Mouse (Mus musculus) hindbrain, postnatal 0 days (tissue): ENCODE measurements around the gene D10Wsu102e. TPM values are rescaled to one million over a fixed set of nuclear protein-coding genes. Genes with fewer than 3 reads are reported as not detected.
A peak's percentile ranks its signal among the peaks of the same experiment; 100 is the strongest.

Experiments
- ATAC-seq: fragments of 200-750 bp; cut with Nextera tagmentation; 2 replicates; pipeline ENCODE4 v1.8.0; 2017; ENCODE audit warnings: mild to moderate bottlenecking, moderate TSS enrichment, moderate library complexity
- DNase-seq: peaks from one replicate; pipeline ENCODE4 v3.0.0-alpha.2; 2015; ENCODE audit warnings: low spot score
- H3K27ac ChIP-seq: fragments of 300-500 bp; sonication (generic); 2 replicates; pipeline ENCODE4 v1.5.1; 2014; ENCODE audit warnings: mild to moderate bottlenecking
- H3K27me3 ChIP-seq: fragments of 300-500 bp; sonication (generic); 2 replicates; pipeline ENCODE4 v1.6.1; 2014; ENCODE audit warnings: low read length, mixed read lengths; ENCODE audit not compliant: insufficient read depth
- H3K36me3 ChIP-seq: fragments of 300-500 bp; sonication (generic); 2 replicates; pipeline ENCODE4 v1.6.1; 2014; ENCODE audit warnings: low read length, mixed read lengths; ENCODE audit not compliant: insufficient read depth
- H3K4me1 ChIP-seq: fragments of 300-500 bp; sonication (generic); 2 replicates; pipeline ENCODE4 v1.6.1; 2014; ENCODE audit warnings: antibody characterized with exemption, low read length, mixed read lengths; ENCODE audit not compliant: insufficient read depth
- H3K4me2 ChIP-seq: fragments of 300-500 bp; sonication (generic); 2 replicates; pipeline ENCODE4 v1.6.1; 2014; ENCODE audit warnings: low read depth, mild to moderate bottlenecking, low read length, moderate library complexity, mixed read lengths
- H3K4me3 ChIP-seq: fragments of 300-500 bp; sonication (generic); 2 replicates; pipeline ENCODE4 v1.5.1; 2014; ENCODE audit warnings: low read length
- H3K9ac ChIP-seq: fragments of 300-500 bp; sonication (generic); replicated peaks from 2 replicates; pipeline ENCODE4 v1.6.1; 2014; ENCODE audit warnings: mild to moderate bottlenecking, low read length, moderate library complexity, mixed read lengths
- H3K9me3 ChIP-seq: fragments of 300-500 bp; sonication (generic); 2 replicates; pipeline ENCODE4 v1.6.1; 2016; ENCODE audit warnings: low read length, mixed read lengths
- CTCF ChIP-seq: IDR thresholded peaks from 2 replicates; pipeline ENCODE4 v1.5.1; 2016; ENCODE audit warnings: antibody characterized with exemption, control low read depth, low read depth
- WGBS: fragments of 180-500 bp; shearing (Covaris S2); extraction: QIAGEN DNeasy Blood & Tissue Kit; methylation state at CpG from one replicate; pipeline ENCODE4 v1.1.7; 2014; 5-methylcytosine and 5-hydroxymethylcytosine counted together
- polyA plus RNA-seq: library from polyadenylated mRNA; unstranded; fragments of >200 nt; fragmentation: Nextera tagmentation; extraction: Ambion mirVana; gene quantifications from 2 replicates; pipeline ENCODE4 v1.2.1, GENCODE M21; 2015
- total RNA-seq: library from RNA; depleted of rRNA; stranded (reverse); fragments of >200 nt; gene quantifications from 2 replicates; pipeline ENCODE4 v1.2.3, GENCODE M21; 2014; rRNA removed

D10Wsu102e gene
- total and polyA plus RNA-seq, 2 experiments from 2014 or later = 0.60 to 2.1 TPM

DNA sequence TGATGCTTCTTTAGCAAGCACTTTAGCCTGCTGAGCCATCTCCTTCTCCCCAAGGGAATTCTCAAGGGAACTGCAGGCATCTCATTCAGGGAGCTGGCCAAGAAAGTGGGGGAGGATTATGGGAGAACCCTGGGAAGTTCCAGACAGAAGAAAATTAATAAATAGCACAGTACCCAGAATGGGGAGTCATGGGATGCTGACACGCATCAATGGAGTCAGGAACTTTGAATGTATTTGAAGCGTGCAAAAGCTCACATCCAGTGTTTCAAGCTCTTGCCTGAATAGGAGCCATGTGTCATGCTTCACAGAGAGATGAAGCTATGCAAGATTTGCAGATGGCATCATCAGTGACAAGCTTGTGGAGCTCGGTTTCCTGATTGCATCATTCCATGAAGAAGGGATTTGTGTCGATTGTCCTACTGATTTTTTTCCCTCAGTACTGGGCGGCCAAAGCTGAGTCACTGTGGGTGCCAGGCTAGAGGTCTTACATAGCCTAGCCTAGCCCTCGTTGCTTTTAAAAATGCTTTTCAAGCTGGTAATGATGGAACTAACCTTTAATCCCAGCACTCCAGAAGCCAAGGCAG, 170.5 kb downstream of the D10Wsu102e start:
- H3K4me3 ChIP-seq = no peak overlapping the region
- DNase-seq = no peak
- H3K4me1 ChIP-seq = no peaks in the 10 kb centered on the region; the same call in 1 of the 2 replicates
- WGBS = 82% methylated on average over 6 of the region's 6 CpGs
- ATAC-seq = no peak
- no peak overlapping the region for H3K27ac ChIP-seq
- H3K9me3 ChIP-seq = no peaks in the 10 kb centered on the region
- H3K27me3 ChIP-seq = no peaks in the 10 kb centered on the region
- H3K4me2 ChIP-seq = no peak overlapping the region
- no peak for TF ChIP-seq CTCF
- no peak overlapping the region for H3K9ac ChIP-seq
- H3K36me3 ChIP-seq = 0 out of 2 replicates have a peak, but pooled peaks cover 4% of the 10 kb centered on the region

- 1% methylated on average over 27 of the region's 27 CpGs for WGBS
- TF ChIP-seq CTCF = no peak
- H3K27ac ChIP-seq = peak overlapping the region; percentile 68
- peak overlapping the region; percentile 83 for H3K4me2 ChIP-seq
- DNase-seq (peak; percentile 70), ATAC-seq (peak; percentile 61)
- H3K9me3 ChIP-seq = no peaks in the 10 kb centered on the region
- H3K9ac ChIP-seq = peak overlapping the region; percentile 70
- no peaks in the 10 kb centered on the region for H3K36me3 ChIP-seq
- H3K4me1 ChIP-seq = no peaks in the 10 kb centered on the region; the same call in 1 of the 2 replicates
- no peaks in the 10 kb centered on the region for H3K27me3 ChIP-seq
- H3K4me3 ChIP-seq = peak overlapping the region; percentile 58
Observed at GRCm38 (mm10) chr10:83533258-83533909, 173.4 kb downstream of the D10Wsu102e start.

- DNase-seq = peak; percentile 86
- 2% methylated on average over 21 of the region's 21 CpGs for WGBS
Observed at GRCm38 (mm10) chr10:83533910-83534283, 173.9 kb downstream of the D10Wsu102e start, which contains the start of gene Aldh1l2. Gene Aldh1l2 (minus strand): TSS chr10:83534140.

GRCm38 (mm10) chr10:83536436-83536835, 176.4 kb downstream of the D10Wsu102e start:
- no peaks in the 10 kb centered on the region for H3K27me3 ChIP-seq
- 16% methylated on average over 1 of the region's 1 CpGs for WGBS
- TF ChIP-seq CTCF = peak; percentile 22; the same call in 1 of the 2 replicates
- no peak overlapping the region for H3K4me2 ChIP-seq
- no peaks in the 10 kb centered on the region for H3K9me3 ChIP-seq
- no peak overlapping the region for H3K4me3 ChIP-seq
- ATAC-seq = no peak
- no peak overlapping the region for H3K27ac ChIP-seq
- H3K4me1 ChIP-seq = no peaks in the 10 kb centered on the region; the same call in 1 of the 2 replicates
- H3K9ac ChIP-seq = no peak overlapping the region
- no peaks in the 10 kb centered on the region for H3K36me3 ChIP-seq
- no peak for DNase-seq

More at GRCm38 (mm10) chr10:83533910-83534283, 173.9 kb downstream of the D10Wsu102e start, which contains the start of gene Aldh1l2:
- no peak for TF ChIP-seq CTCF
- Histone ChIP-seq H3K9ac (peak within 1 kb of the TSS; percentile 70), H3K9me3 (no peaks in the 10 kb centered on the region), H3K27me3 (no peaks in the 10 kb centered on the region), H3K4me2 (peak within 1 kb of the TSS; percentile 83), H3K27ac (peak within 1 kb of the TSS; percentile 68), H3K4me1 (no peaks in the 10 kb centered on the region; the same call in 1 of the 2 replicates), H3K36me3 (no peaks in the 10 kb centered on the region), H3K4me3 (peak within 1 kb of the TSS; percentile 58)
- peak; percentile 94 for ATAC-seq

Other genes starting within 250 kb of the D10Wsu102e start
- 29.8 and 43.1 TPM in 2 replicates for gene Slc41a2, start 22.3 kb upstream of the D10Wsu102e start, total RNA-seq
- 10.3 and 10.8 TPM in 2 replicates for gene Slc41a2, start 22.3 kb upstream of the D10Wsu102e start, polyA plus RNA-seq
- 14.4 and 18.7 TPM in 2 replicates for gene Aldh1l2, start 173.9 kb downstream of the D10Wsu102e start, total RNA-seq
- gene Aldh1l2, start 173.9 kb downstream of the D10Wsu102e start, polyA plus RNA-seq = 7.4 and 9.0 TPM in 2 replicates
- 13.8 and 18.5 TPM in 2 replicates for gene Washc4, start 183.5 kb downstream of the D10Wsu102e start, total RNA-seq
- 17.6 and 22.0 TPM in 2 replicates for gene Washc4, start 183.5 kb downstream of the D10Wsu102e start, polyA plus RNA-seq